Mouse (Mus musculus) lung, postnatal 0 days (tissue): ENCODE results near the gene Sf3b1. TPM values are rescaled to one million over a fixed set of nuclear protein-coding genes. Genes with fewer than 3 reads are reported as not detected.

Source experiments
- ATAC-seq: fragments of 200-750 bp; cut with Nextera tagmentation; 2 replicates; pipeline ENCODE4 v1.8.0; 2017; ENCODE audit warnings: moderate library complexity
- DNase-seq: peaks from one replicate; pipeline ENCODE4 v3.0.0-alpha.2; 2016; ENCODE audit warnings: low spot score
- H3K27ac ChIP-seq: fragments of 300-500 bp; sonication (generic); 2 replicates; pipeline ENCODE4 v1.5.1; 2014; ENCODE audit warnings: antibody characterized with exemption, mild to moderate bottlenecking, low read length, mixed read lengths
- H3K27me3 ChIP-seq: fragments of 300-500 bp; sonication (generic); replicated peaks from 2 replicates; pipeline ENCODE4 v1.6.1; 2014; ENCODE audit warnings: low read length, mixed read lengths; ENCODE audit not compliant: insufficient read depth
- H3K36me3 ChIP-seq: fragments of 300-500 bp; sonication (generic); 2 replicates; pipeline ENCODE4 v1.6.1; 2014; ENCODE audit warnings: low read length, mixed read lengths; ENCODE audit not compliant: insufficient read depth
- H3K4me1 ChIP-seq: fragments of 300-500 bp; sonication (generic); 2 replicates; pipeline ENCODE4 v1.6.1; 2014; ENCODE audit warnings: antibody characterized with exemption, low read depth, low read length, mixed read lengths; ENCODE audit not compliant: insufficient read depth
- H3K4me2 ChIP-seq: fragments of 300-500 bp; sonication (generic); replicated peaks from 2 replicates; pipeline ENCODE4 v1.6.1; 2014; ENCODE audit warnings: low read depth, mild to moderate bottlenecking, low read length, moderate library complexity, mixed read lengths
- H3K4me3 ChIP-seq: fragments of 300-500 bp; sonication (generic); 2 replicates; pipeline ENCODE4 v1.5.1; 2014; ENCODE audit warnings: low read depth, low read length
- H3K9ac ChIP-seq: fragments of 300-500 bp; sonication (generic); replicated peaks from 2 replicates; pipeline ENCODE4 v1.6.1; 2014; ENCODE audit warnings: low read depth, mild to moderate bottlenecking
- H3K9me3 ChIP-seq: fragments of 300-500 bp; sonication (generic); 2 replicates; pipeline ENCODE4 v1.6.1; 2016; ENCODE audit warnings: low read length, mixed read lengths
- CTCF ChIP-seq: IDR thresholded peaks from 2 replicates; pipeline ENCODE4 v1.5.1; 2016; ENCODE audit warnings: antibody characterized with exemption, mild to moderate bottlenecking
- EP300 ChIP-seq: IDR thresholded peaks from 2 replicates; pipeline ENCODE4 v1.6.1; 2016; ENCODE audit warnings: antibody characterized with exemption, mild to moderate bottlenecking, control low read depth
- WGBS: fragments of 180-500 bp; shearing (Covaris S2); extraction: QIAGEN DNeasy Blood & Tissue Kit; methylation state at CpG from one replicate; pipeline ENCODE4 v1.1.7; 2014; 5-methylcytosine and 5-hydroxymethylcytosine counted together
- polyA plus RNA-seq: library from polyadenylated mRNA; unstranded; fragments of >200 nt; fragmentation: Nextera tagmentation; extraction: Ambion mirVana; gene quantifications from 2 replicates; pipeline ENCODE4 v1.2.1, GENCODE M21; 2015

Gene Sf3b1
- polyA plus RNA-seq, 1 experiment from 2014 or later: 212 TPM

DNA sequence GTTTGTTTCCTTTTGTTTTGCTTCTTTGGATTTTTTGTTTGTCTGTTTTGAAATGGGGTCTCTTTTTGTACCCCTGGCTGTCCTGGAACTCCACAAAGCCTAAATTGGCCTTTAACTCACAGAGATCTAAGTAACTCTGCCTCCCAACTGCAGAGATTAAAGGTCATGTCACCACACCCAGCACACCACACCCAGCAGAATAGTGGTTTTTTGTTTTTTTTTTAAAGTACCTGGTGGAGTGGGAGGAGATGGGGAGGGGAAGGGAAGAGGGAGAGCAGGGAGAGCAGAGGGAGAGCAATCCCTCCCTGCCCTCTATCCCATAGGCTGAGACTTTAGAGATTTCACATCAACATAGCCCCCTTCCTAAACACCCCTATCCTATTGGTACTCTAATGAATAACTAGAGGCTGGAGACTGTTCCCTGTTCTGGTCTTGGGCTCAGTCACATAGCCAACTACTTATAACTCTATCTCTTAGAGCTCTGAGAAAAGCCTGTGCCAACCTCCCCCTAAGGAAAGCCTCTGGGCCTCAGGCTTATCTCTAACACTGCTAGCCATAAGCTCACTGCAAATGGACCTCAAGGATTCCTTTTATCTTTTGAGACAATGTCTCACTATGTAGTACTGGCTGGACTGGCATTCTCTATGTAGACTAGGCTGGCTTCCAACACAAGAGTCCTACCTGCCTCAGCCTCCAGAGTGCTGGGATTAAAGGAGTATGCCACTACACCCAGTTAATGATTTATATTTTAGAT is 3.9 kb upstream of the Sf3b1 start:
- Histone ChIP-seq H3K9me3 (no peaks in the 10 kb centered on the region), H3K4me3 (no peak overlapping the region), H3K27me3 (no peaks in the 10 kb centered on the region), H3K4me1 (no peaks in the 10 kb centered on the region), H3K36me3 (no peaks in the 10 kb centered on the region), H3K4me2 (no peak overlapping the region), H3K9ac (no peak overlapping the region), H3K27ac (no peak overlapping the region)
- no peak for ATAC-seq
- no peak for DNase-seq
- TF ChIP-seq EP300 (no peak), CTCF (no peak)

DNA sequence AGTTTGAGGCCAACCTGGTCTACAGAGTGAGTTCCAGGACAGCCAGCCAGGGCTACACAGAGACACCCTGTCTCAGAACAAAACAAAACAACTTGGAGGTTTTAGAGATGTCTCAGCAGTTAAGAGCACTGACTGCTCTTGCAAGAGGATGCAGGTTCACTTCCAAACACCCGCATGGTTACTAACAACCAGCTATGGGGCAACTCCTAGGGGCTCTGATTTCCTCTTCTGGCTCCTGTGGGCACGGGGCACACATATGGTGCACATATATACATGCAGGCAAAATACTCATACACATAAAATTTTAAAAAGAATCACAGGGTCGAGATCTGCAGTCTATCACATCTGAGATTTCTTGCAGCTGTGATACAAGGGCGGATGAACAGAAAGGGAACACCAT is 2.2 kb upstream of the Sf3b1 start:
- no peaks in the 10 kb centered on the region for H3K9me3 ChIP-seq
- H3K27me3 ChIP-seq: no peaks in the 10 kb centered on the region
- ATAC-seq (no peak), DNase-seq (no peak)
- H3K9ac ChIP-seq: no peak overlapping the region
- no peak overlapping the region; the same call in 1 of the 2 replicates for H3K4me2 ChIP-seq
- H3K36me3 ChIP-seq: no peaks in the 10 kb centered on the region
- WGBS: 53% methylated on average over 4 of the region's 4 CpGs
- H3K4me1 ChIP-seq: peaks cover 4% of the 10 kb centered on the region; the same call in 1 of the 2 replicates
- H3K27ac ChIP-seq: no peak overlapping the region
- no peak for TF ChIP-seq EP300
- TF ChIP-seq CTCF: no peak
- no peak overlapping the region for H3K4me3 ChIP-seq

DNA sequence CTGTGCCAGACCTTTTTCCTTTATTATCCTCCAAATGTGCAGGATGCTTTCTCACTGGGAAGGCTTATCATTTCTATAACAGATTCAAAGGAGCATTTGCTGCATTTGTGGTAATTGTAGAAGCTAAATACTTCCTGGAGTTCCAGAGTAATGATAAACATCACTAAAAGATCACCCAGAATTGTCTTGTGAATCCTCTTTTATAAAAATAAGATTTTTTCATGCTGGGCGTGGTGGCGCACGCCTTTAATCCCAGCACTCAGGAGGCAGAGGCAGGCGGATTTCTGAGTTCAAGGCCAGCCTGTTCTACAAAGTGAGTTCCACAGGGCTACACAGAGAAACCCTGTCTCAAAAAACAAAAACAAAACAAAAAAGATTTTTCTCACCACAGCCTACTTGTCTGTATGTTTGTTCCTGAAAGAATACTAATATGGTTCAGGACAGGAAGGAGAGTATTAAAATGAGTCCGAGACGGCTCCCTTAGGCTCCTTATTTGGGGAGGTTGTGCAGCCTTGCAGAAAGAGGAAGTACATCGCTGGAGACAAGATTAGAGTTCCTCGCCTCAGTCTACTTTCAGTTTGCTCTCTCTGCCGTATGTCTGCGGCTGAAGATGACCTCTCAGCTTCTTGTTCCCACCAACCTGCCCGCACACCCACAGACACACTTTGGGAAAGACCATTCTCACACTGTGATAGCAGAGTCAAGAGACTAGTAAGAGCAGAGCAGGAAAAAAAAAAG is 1.4 kb upstream of the Sf3b1 start:
- H3K9ac ChIP-seq: no peak overlapping the region
- TF ChIP-seq CTCF (no peak), EP300 (no peak)
- DNase-seq: peak; percentile 53
- H3K4me3 ChIP-seq: 0 out of 2 replicates have a peak overlapping the region, but pooled peaks have one; percentile 8
- 68% methylated on average over 11 of the region's 11 CpGs for WGBS
- H3K27me3 ChIP-seq: no peaks in the 10 kb centered on the region
- H3K36me3 ChIP-seq: no peaks in the 10 kb centered on the region
- H3K4me2 ChIP-seq: peak overlapping the region; percentile 44
- peaks cover 9% of the 10 kb centered on the region; the same call in 1 of the 2 replicates for H3K4me1 ChIP-seq
- peak overlapping the region; percentile 54; the same call in 1 of the 2 replicates for H3K27ac ChIP-seq
- no peak for ATAC-seq
- H3K9me3 ChIP-seq: no peaks in the 10 kb centered on the region

DNA sequence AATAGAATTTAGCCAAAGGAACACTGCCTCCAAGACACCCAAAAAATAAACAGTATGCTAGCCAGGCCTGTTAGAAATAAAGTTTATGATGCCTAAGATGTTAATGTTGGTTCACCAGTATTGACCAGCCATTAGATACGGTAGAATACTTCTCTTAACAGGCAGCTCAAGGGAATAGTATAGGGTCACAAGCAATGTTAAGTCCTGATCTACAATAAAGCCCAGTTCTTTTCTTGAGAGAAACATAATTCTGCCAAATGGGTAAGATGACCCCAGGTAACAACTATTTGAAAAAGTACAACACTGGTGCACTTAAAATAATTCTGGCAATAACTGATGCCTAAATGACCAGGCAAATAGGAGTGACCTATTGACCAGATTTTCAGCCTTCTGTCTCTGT is 685 bp upstream of the Sf3b1 start:
- H3K9ac ChIP-seq: no peak overlapping the region
- peak overlapping the region; percentile 56 for H3K4me2 ChIP-seq
- H3K36me3 ChIP-seq: no peaks in the 10 kb centered on the region
- H3K4me3 ChIP-seq: peak overlapping the region; percentile 94
- no peak for DNase-seq
- 96% methylated on average over 1 of the region's 1 CpGs for WGBS
- no peaks in the 10 kb centered on the region for H3K9me3 ChIP-seq
- TF ChIP-seq CTCF (no peak), EP300 (no peak)
- peak overlapping the region; percentile 96 for H3K27ac ChIP-seq
- no peaks in the 10 kb centered on the region for H3K27me3 ChIP-seq
- no peak for ATAC-seq
- peaks cover 9% of the 10 kb centered on the region; the same call in 1 of the 2 replicates for H3K4me1 ChIP-seq

DNA sequence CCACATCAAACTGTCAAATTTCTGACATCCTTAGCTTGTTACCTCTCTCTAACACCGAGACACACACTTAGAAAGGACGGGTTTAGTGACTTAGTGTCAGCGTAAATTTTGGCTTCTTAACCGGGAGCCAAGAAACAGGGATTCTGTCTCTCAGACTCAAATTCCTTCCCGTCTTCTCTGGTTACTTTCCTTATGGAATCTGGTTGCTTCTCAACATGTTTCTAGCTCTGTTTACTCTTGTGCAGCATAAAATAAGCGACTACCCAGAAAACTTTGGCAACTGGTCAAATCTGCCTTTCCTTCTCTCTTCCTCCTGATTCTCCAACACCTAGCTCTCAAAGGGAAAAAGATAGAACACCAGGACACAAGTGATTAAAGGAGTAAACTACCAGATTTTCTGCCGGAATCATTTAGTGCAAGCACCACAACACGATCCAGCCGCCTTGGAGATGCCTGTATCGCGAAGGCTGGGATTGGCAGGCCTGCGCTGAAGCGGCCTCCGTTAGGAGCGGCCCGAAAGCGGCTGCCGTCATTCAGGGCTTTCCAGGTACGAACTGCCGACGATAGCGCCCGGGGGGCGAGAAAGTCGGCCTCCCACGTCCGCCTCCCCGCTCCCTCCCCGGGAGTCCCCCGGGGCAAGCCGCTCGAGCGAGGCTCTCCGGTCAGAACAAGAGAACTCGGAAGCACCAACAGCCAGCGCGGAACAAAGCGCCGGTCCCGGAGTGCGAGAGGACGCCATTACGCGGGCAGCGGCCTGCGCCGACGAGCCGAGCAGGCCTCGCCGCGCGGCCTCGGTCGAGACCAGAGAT is 633 bp downstream of the Sf3b1 start:
- Histone ChIP-seq H3K4me2 (peak overlapping the region; percentile 56), H3K27ac (peak overlapping the region; percentile 96), H3K27me3 (no peaks in the 10 kb centered on the region), H3K4me1 (peaks cover 9% of the 10 kb centered on the region; the same call in 1 of the 2 replicates), H3K36me3 (no peaks in the 10 kb centered on the region), H3K4me3 (peak overlapping the region; percentile 94), H3K9me3 (no peaks in the 10 kb centered on the region), H3K9ac (peak overlapping the region; percentile 99)
- peak; percentile 60 for DNase-seq
- TF ChIP-seq EP300: no peak
- no peak for TF ChIP-seq CTCF
- ATAC-seq: peak; percentile 62
- under 1% methylated on average over 52 of the region's 55 CpGs for WGBS
